Mouse (Mus musculus) olfactory bulb, adult 2 months (tissue): ENCODE results near the gene Zhx3.

Experiments
- CTCF ChIP-seq: fragments of 200-500 bp; IDR thresholded peaks from 2 replicates; pipeline ENCODE4 v1.5.1; 2012; ENCODE audit warnings: low read depth, mild to moderate bottlenecking, low read length, moderate library complexity; ENCODE audit not compliant: insufficient read depth
- POLR2A ChIP-seq: fragments of 200-500 bp; IDR thresholded peaks from 2 replicates; pipeline ENCODE4 v1.6.1; 2012; ENCODE audit warnings: mild to moderate bottlenecking, low read depth, low read length, moderate library complexity; ENCODE audit not compliant: insufficient read depth

- TF ChIP-seq CTCF (no peak), POLR2A (no peak)
Observed at GRCm38 (mm10) chr2:160744040-160744822, 128.6 kb downstream of the Zhx3 start.
